Mouse (Mus musculus) heart, embryonic 13.5 days (tissue): ENCODE data around the gene Cox5a. TPM values are rescaled to one million over a fixed set of nuclear protein-coding genes. Genes with fewer than 3 reads are reported as not detected.

Experiments
- ATAC-seq: fragments of 200-750 bp; cut with Nextera tagmentation; 2 replicates; pipeline ENCODE4 v1.8.0; 2017; ENCODE audit warnings: moderate TSS enrichment; ENCODE audit not compliant: insufficient number of reproducible peaks, low FRiP score, low TSS enrichment; ENCODE audit errors: extremely low read depth
- H3K27ac ChIP-seq: fragments of 300-500 bp; sonication (generic); replicated peaks from 2 replicates; pipeline ENCODE4 v1.5.1; 2015; ENCODE audit warnings: moderate library complexity, mild to moderate bottlenecking, inconsistent platforms
- H3K27me3 ChIP-seq: fragments of 300-500 bp; sonication (generic); replicated peaks from 2 replicates; pipeline ENCODE4 v1.6.1; 2015; ENCODE audit warnings: mild to moderate bottlenecking, inconsistent platforms
- H3K36me3 ChIP-seq: fragments of 300-500 bp; sonication (generic); 2 replicates; pipeline ENCODE4 v1.6.1; 2015; ENCODE audit warnings: mild to moderate bottlenecking, inconsistent platforms
- H3K4me1 ChIP-seq: fragments of 300-500 bp; sonication (generic); 2 replicates; pipeline ENCODE4 v1.6.1; 2015; ENCODE audit warnings: inconsistent platforms
- H3K4me2 ChIP-seq: fragments of 300-500 bp; sonication (generic); 2 replicates; pipeline ENCODE4 v1.6.1; 2015; ENCODE audit warnings: inconsistent platforms, mild to moderate bottlenecking, moderate library complexity
- H3K4me3 ChIP-seq: fragments of 300-500 bp; sonication (generic); 2 replicates; pipeline ENCODE4 v1.5.1; 2015; ENCODE audit warnings: moderate library complexity, mild to moderate bottlenecking, inconsistent platforms
- H3K9ac ChIP-seq: fragments of 300-500 bp; sonication (generic); 2 replicates; pipeline ENCODE4 v1.6.1; 2015; ENCODE audit warnings: inconsistent platforms, mild to moderate bottlenecking, moderate library complexity
- H3K9me3 ChIP-seq: fragments of 300-500 bp; sonication (generic); 2 replicates; pipeline ENCODE4 v1.6.1; 2016; ENCODE audit warnings: inconsistent platforms
- WGBS: fragments of 180-500 bp; shearing (Covaris S2); methylation state at CpG from one replicate; pipeline ENCODE4 v1.1.7; 2015; ENCODE audit warnings: mixed read lengths; 5-methylcytosine and 5-hydroxymethylcytosine counted together
- polyA plus RNA-seq: library from polyadenylated mRNA; unstranded; fragments of >200 nt; fragmentation: Nextera tagmentation; extraction: Ambion mirVana; gene quantifications from 2 replicates; pipeline ENCODE4 v1.2.1, GENCODE M21; 2015

Gene Cox5a
- polyA plus RNA-seq, 1 experiment from 2014 or later, result 1,286 TPM

DNA sequence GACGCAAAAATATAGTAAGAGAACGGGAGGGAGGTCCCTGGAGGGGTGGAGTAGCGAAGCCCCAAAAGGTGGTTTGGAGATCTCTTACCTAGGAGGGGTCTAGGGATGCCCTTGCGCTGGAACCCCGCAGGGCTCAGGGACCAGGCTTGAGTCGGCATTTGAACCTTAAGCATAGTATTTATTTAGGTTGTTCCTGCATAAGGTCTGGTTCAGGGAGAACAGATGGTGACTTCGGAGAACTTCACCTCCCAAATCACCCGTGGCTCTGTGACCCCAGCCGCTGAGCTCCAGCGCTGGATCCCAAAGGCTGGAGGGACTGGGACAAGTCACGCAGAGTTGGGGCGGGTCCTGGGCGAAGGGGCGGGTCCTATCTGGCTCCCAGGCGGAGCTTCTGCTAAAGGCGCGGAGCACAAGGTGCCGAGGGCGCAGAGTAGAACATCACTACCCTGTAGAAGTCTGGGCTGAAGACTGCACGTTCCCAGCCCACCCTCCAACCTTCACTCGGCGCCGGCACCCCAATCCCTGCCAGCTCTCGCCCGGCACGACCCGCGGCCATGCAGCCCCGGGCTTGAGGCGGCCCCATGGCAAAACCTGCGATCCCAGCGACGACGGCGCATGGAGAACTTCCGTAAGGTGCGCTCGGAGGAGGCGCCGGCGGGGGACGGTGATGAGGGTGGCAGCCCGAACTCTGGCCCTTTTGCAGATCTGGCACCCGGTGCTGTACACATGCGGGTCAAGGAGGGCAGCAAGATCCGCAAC is 17.3 kb upstream of the Cox5a start, which contains the start of gene Rpp25:
Rpp25 (plus strand) TSS at position 405 of the 759 bp plus-strand sequence.
- H3K27ac ChIP-seq, result peak within 1 kb of the TSS; percentile 82
- no peaks in the 10 kb centered on the region for H3K9me3 ChIP-seq
- H3K4me3 ChIP-seq, result peak within 1 kb of the TSS; percentile 56
- no peak; the same call in 1 of the 2 replicates for ATAC-seq
- H3K4me1 ChIP-seq, result peaks cover 58% of the 10 kb centered on the region
- H3K4me2 ChIP-seq, result peak within 1 kb of the TSS; percentile 97
- peak within 1 kb of the TSS; percentile 76 for H3K9ac ChIP-seq
- H3K27me3 ChIP-seq, result peaks cover 61% of the 10 kb centered on the region
- under 1% methylated on average over 46 of the region's 46 CpGs for WGBS
- H3K36me3 ChIP-seq, result no peaks in the 10 kb centered on the region

DNA sequence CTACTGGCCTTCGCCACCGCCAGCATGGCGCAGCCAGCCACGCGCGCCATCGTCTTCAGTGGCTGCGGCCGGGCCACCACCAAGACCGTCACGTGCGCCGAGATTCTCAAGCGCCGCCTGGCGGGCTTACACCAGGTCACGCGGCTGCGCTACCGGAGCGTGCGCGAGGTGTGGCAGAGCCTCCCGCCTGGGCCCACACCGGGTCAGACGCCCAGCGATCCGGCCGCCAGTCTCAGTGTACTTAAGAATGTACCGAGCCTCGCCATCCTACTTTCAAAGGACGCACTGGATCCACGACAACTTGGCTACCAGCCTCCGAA is 16.7 kb upstream of the Cox5a start:
- H3K36me3 ChIP-seq, result no peaks in the 10 kb centered on the region
- H3K4me1 ChIP-seq, result peaks cover 58% of the 10 kb centered on the region
- H3K27me3 ChIP-seq, result peaks cover 58% of the 10 kb centered on the region
- peak overlapping the region; percentile 56 for H3K4me3 ChIP-seq
- H3K27ac ChIP-seq, result peak overlapping the region; percentile 82
- peak overlapping the region; percentile 97 for H3K4me2 ChIP-seq
- under 1% methylated on average over 34 of the region's 34 CpGs for WGBS
- H3K9me3 ChIP-seq, result no peaks in the 10 kb centered on the region
- peak; percentile 55 for ATAC-seq
- peak overlapping the region; percentile 76 for H3K9ac ChIP-seq

GRCm38 (mm10) chr9:57504891-57505290 is 16.2 kb upstream of the Cox5a start:
- H3K4me3 ChIP-seq, result peak overlapping the region; percentile 56
- H3K9ac ChIP-seq, result peak overlapping the region; percentile 76
- peak overlapping the region; percentile 97 for H3K4me2 ChIP-seq
- H3K9me3 ChIP-seq, result no peaks in the 10 kb centered on the region
- H3K27me3 ChIP-seq, result peaks cover 53% of the 10 kb centered on the region
- H3K36me3 ChIP-seq, result no peaks in the 10 kb centered on the region
- H3K4me1 ChIP-seq, result peaks cover 58% of the 10 kb centered on the region
- peak overlapping the region; percentile 82 for H3K27ac ChIP-seq
- WGBS, result 46% methylated on average over 10 of the region's 10 CpGs
- ATAC-seq, result no peak

GRCm38 (mm10) chr9:57505700-57506099 is 15.4 kb upstream of the Cox5a start:
- peak overlapping the region; percentile 24 for H3K9ac ChIP-seq
- WGBS, result 0% methylated on average over 8 of the region's 8 CpGs
- H3K36me3 ChIP-seq, result no peaks in the 10 kb centered on the region
- peak; percentile 78 for ATAC-seq
- H3K4me2 ChIP-seq, result peak overlapping the region; percentile 97
- peaks cover 45% of the 10 kb centered on the region for H3K27me3 ChIP-seq
- H3K27ac ChIP-seq, result peak overlapping the region; percentile 82
- H3K4me3 ChIP-seq, result peak overlapping the region; percentile 56
- H3K9me3 ChIP-seq, result no peaks in the 10 kb centered on the region
- H3K4me1 ChIP-seq, result peaks cover 58% of the 10 kb centered on the region

- no peak overlapping the region for H3K9ac ChIP-seq
- H3K27me3 ChIP-seq, result peaks cover 4% of the 10 kb centered on the region; the same call in 1 of the 2 replicates
- WGBS, result 77% methylated on average over 2 of the region's 2 CpGs
- no peak overlapping the region for H3K27ac ChIP-seq
- H3K4me1 ChIP-seq, result peaks cover 13% of the 10 kb centered on the region
- no peak overlapping the region for H3K4me3 ChIP-seq
- no peaks in the 10 kb centered on the region for H3K36me3 ChIP-seq
- H3K9me3 ChIP-seq, result no peaks in the 10 kb centered on the region
- H3K4me2 ChIP-seq, result no peak overlapping the region
- no peak for ATAC-seq
Observed at GRCm38 (mm10) chr9:57510577-57510976, 10.5 kb upstream of the Cox5a start.

DNA sequence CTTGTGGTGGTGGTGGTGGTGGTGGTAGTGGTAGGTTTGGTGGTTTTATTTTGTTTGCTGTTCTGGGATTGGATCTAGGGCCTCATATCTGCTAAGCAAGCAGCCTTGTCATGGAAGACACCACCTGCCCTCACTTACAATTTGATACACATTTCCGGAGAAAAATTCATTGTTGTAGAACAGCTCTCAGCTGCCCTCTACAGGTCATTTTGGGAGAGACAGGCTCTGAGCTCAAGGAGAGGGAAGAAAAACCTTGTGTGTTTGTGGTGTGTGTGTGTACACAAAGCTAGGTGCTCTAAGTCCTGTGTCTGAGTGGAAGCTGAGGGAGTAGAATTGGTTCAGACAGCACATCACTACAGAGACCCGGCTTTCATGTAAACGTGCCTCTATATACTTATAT is 4.0 kb upstream of the Cox5a start:
- Histone ChIP-seq H3K9me3 (no peaks in the 10 kb centered on the region), H3K4me3 (no peak overlapping the region), H3K36me3 (no peaks in the 10 kb centered on the region), H3K27ac (no peak overlapping the region), H3K4me1 (peaks cover 7% of the 10 kb centered on the region), H3K4me2 (no peak overlapping the region), H3K9ac (no peak overlapping the region), H3K27me3 (0 out of 2 replicates have a peak, but pooled peaks cover 4% of the 10 kb centered on the region)
- no peak for ATAC-seq
- 5% methylated on average over 3 of the region's 3 CpGs for WGBS

GRCm38 (mm10) chr9:57520375-57521055 is 559 bp upstream of the Cox5a start:
- Histone ChIP-seq H3K9me3 (no peaks in the 10 kb centered on the region), H3K27me3 (no peaks in the 10 kb centered on the region), H3K27ac (peak overlapping the region; percentile 99), H3K4me1 (peaks cover 39% of the 10 kb centered on the region), H3K4me3 (peak overlapping the region; percentile 90), H3K36me3 (no peaks in the 10 kb centered on the region), H3K4me2 (peak overlapping the region; percentile 77), H3K9ac (peak overlapping the region; percentile 97)
- 0 out of 2 replicates have a peak, but pooled peaks have one; percentile 6 for ATAC-seq
- WGBS, result 26% methylated on average over 16 of the region's 16 CpGs

GRCm38 (mm10) chr9:57522114-57522860 is 1.2 kb downstream of the Cox5a start:
- Histone ChIP-seq H3K27me3 (no peaks in the 10 kb centered on the region), H3K4me3 (peak overlapping the region; percentile 90), H3K36me3 (no peaks in the 10 kb centered on the region), H3K9ac (peak overlapping the region; percentile 97), H3K4me2 (peak overlapping the region; percentile 77), H3K4me1 (peaks cover 44% of the 10 kb centered on the region), H3K27ac (peak overlapping the region; percentile 99), H3K9me3 (no peaks in the 10 kb centered on the region)
- 23% methylated on average over 7 of the region's 7 CpGs for WGBS
- ATAC-seq, result no peak

DNA sequence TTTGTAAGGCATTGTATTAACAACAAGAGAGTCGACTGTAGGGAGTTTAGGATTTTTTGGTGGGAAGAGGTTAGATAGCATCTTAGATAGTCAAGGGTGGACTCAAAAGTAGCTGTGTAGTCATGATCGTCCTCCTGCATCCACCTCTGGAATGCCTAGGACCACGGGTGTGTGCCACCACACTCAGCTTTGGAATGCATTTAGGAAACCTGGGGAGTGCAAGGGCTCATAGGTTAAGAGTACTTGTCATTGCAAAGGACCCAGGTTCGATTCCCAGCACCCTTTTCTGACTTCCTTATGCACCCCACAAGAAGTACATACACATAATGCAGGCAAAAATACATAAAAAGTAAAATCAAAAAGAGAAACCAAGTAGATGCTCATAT is 1.8 kb downstream of the Cox5a start:
- Histone ChIP-seq H3K4me2 (peak overlapping the region; percentile 77), H3K9ac (peak overlapping the region; percentile 97), H3K4me1 (peaks cover 44% of the 10 kb centered on the region), H3K4me3 (peak overlapping the region; percentile 90), H3K9me3 (no peaks in the 10 kb centered on the region), H3K36me3 (no peaks in the 10 kb centered on the region), H3K27me3 (no peaks in the 10 kb centered on the region), H3K27ac (peak overlapping the region; percentile 99; the same call in 1 of the 2 replicates)
- no peak for ATAC-seq
- WGBS, result 60% methylated on average over 4 of the region's 4 CpGs

DNA sequence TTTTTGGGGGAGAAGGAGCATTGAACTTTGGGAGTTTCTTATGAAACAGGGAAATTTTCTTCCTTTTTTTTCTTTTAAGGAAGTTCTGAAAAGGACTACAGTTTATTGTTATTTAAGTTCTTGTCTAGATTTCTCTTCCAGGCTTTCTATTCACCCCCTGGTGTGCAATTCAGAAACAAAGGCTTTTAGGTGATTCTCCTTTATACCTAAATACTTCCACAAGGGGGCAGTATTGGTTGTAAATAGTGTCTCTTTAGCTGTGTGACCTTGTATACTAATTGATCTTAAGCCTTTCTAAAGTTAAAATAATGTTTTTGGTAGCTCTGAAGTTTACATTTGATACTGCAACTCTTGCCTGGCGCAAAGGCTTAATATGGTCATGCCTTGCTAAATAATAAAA is 2.7 kb downstream of the Cox5a start:
- Histone ChIP-seq H3K27ac (no peak overlapping the region), H3K9me3 (no peaks in the 10 kb centered on the region), H3K4me2 (peak overlapping the region; percentile 77; the same call in 1 of the 2 replicates), H3K4me1 (peaks cover 44% of the 10 kb centered on the region), H3K9ac (0 out of 2 replicates have a peak overlapping the region, but pooled peaks have one; percentile 47), H3K27me3 (no peaks in the 10 kb centered on the region), H3K4me3 (no peak overlapping the region; the same call in 1 of the 2 replicates), H3K36me3 (peaks cover 2% of the 10 kb centered on the region; the same call in 1 of the 2 replicates)
- 82% methylated on average over 1 of the region's 1 CpGs for WGBS
- ATAC-seq, result no peak

GRCm38 (mm10) chr9:57524439-57524838 is 3.4 kb downstream of the Cox5a start:
- no peak for ATAC-seq
- Histone ChIP-seq H3K4me1 (peaks cover 44% of the 10 kb centered on the region), H3K9me3 (no peaks in the 10 kb centered on the region), H3K27me3 (no peaks in the 10 kb centered on the region), H3K4me3 (no peak overlapping the region), H3K27ac (no peak overlapping the region), H3K36me3 (peaks cover 9% of the 10 kb centered on the region), H3K9ac (peak overlapping the region; percentile 53), H3K4me2 (0 out of 2 replicates have a peak overlapping the region, but pooled peaks have one; percentile 18)
